Mouse (Mus musculus): Measurements from ENCODE around the gene Ltb. TPM values are rescaled to one million over a fixed set of nuclear protein-coding genes. Genes with fewer than 3 reads are reported as not detected.

The Ltb gene
- total RNA-seq, 2 experiments from 2014 or later: 0.30 to 8.0 TPM

GRCm38 (mm10) chr17:35241305-35242014 lies 47.2 kb downstream of the Ltb start, which contains the start of gene Ddx39b:
Ddx39b (plus strand) TSS chr17:35241746.
- peak; percentile 86 for ATAC-seq (replicated peaks; ENCODE audit: low FRiP score, poor library complexity, severe bottlenecking)

DNA sequence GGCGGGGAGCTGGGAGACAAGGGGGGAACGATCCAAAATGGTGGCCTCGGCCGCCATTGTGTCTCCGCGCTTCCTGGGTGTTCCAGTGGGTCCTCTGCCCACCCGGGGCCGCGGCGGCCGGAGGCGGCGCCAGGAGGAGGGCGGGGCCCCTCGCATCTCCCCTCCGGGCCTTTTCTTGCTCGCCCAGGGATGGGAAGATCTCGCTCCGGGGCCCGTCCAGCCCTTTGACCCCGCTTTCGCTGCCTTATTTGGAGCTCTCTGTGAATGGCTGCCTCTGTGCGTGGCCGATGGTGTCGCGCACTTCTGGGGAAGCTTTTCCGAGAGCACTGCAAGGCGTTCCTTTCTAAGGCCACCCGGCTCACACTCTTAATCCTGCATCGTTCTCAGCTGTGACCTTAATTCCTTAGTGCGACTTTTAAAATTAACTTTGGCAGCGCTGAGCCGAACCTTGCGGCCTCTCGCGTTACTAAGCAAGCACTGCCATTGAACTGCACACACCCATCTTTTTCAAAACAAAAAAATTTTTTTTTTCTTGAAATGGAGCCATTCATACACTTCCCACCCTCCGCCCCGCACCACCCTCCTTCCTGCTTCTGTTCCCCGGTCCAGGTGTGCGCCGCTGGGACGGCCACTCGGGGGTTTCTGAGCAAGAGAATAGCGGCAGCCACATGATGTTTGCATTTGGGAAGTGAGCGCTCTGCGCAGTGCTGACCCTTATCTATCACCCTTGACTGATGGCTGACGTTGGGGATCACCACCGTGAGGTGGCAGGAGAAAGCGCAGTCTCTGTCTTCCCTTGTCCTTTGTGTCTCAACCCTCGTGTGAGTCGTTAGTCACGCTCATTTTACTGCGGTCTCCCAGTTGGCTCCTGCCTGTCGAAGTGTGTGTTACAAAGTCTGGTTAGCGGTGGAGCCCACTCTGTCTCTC lies 48.0 kb downstream of the Ltb start:
- ATAC-seq (replicated peaks; ENCODE audit: low FRiP score, poor library complexity, severe bottlenecking): peak; percentile 77

- 0 out of 2 replicates have a peak, but pooled peaks have one; percentile 22 for ATAC-seq (replicated peaks; ENCODE audit: low FRiP score, poor library complexity, severe bottlenecking)
Observed at GRCm38 (mm10) chr17:35243086-35243485, 48.8 kb downstream of the Ltb start.

DNA sequence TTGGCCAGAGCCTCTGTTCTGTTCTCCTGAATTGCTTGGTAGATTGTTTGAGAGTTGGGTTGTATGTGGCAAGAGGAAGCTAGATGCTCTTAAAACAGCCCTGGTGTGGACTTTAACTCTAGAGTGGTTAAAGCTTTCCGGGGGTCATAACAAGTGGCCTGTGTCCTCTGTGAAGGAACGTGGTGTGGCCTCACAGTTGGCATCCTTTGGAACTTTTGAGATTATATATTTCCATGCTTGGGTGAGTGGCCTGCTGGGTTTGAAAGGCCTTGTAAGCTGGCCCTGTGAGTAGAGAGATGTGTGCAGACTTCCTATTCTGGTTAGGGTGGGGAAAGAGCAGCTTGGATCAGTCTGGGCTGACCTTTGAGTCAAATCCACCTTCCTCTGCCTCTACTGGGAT lies 50.8 kb downstream of the Ltb start:
- ATAC-seq (replicated peaks; ENCODE audit: low FRiP score, poor library complexity, severe bottlenecking): no peak

Other genes with a start within 250 kb of the Ltb start
Only the 30 nearest of the 39 such genes appear.
- gene Vwa7, start 177.9 kb upstream of the Ltb start, total RNA-seq (2015; ENCODE audit: low replicate concordance): not detected in 2 replicates
- 0.39 and 0.53 TPM in 2 replicates for gene Vwa7, start 177.9 kb upstream of the Ltb start, total RNA-seq (2017; ENCODE audit: low replicate concordance)
- 1.7 and 10.8 TPM in 2 replicates for gene Sapcd1, start 166.4 kb upstream of the Ltb start, total RNA-seq (2015; ENCODE audit: low replicate concordance)
- gene Sapcd1, start 166.4 kb upstream of the Ltb start, total RNA-seq (2017; ENCODE audit: low replicate concordance): 1.4 TPM in 1 of 2 replicates, not detected in the other
- 36.9 and 39.6 TPM in 2 replicates for gene Msh5, start 147.7 kb upstream of the Ltb start, total RNA-seq (2015; ENCODE audit: low replicate concordance)
- gene Msh5, start 147.7 kb upstream of the Ltb start, total RNA-seq (2017; ENCODE audit: low replicate concordance): 27.3 and 50.9 TPM in 2 replicates
- gene Clic1, start 144.5 kb upstream of the Ltb start, total RNA-seq (2015; ENCODE audit: low replicate concordance): 91.0 and 110 TPM in 2 replicates
- gene Clic1, start 144.5 kb upstream of the Ltb start, total RNA-seq (2017; ENCODE audit: low replicate concordance): 68.3 and 95.5 TPM in 2 replicates
- gene Ddah2, start 135.4 kb upstream of the Ltb start, total RNA-seq (2015; ENCODE audit: low replicate concordance): 2.1 TPM in 1 of 2 replicates, not detected in the other
- gene Ddah2, start 135.4 kb upstream of the Ltb start, total RNA-seq (2017; ENCODE audit: low replicate concordance): 1.5 and 5.6 TPM in 2 replicates
- not detected in 2 replicates for gene Ly6g6c, start 129.1 kb upstream of the Ltb start, total RNA-seq (2015; ENCODE audit: low replicate concordance)
- gene Ly6g6c, start 129.1 kb upstream of the Ltb start, total RNA-seq (2017; ENCODE audit: low replicate concordance): not detected in 2 replicates
- gene Mpig6b, start 128.3 kb upstream of the Ltb start, total RNA-seq (2015; ENCODE audit: low replicate concordance): 1.1 TPM in 1 of 2 replicates, not detected in the other
- gene Mpig6b, start 128.3 kb upstream of the Ltb start, total RNA-seq (2017; ENCODE audit: low replicate concordance): not detected in 2 replicates
- gene Ly6g6e, start 117.5 kb upstream of the Ltb start, total RNA-seq (2015; ENCODE audit: low replicate concordance): not detected in 2 replicates
- not detected in 2 replicates for gene Ly6g6e, start 117.5 kb upstream of the Ltb start, total RNA-seq (2017; ENCODE audit: low replicate concordance)
- gene Ly6g6d, start 116.4 kb upstream of the Ltb start, total RNA-seq (2015; ENCODE audit: low replicate concordance): not detected in 2 replicates
- gene Ly6g6d, start 116.4 kb upstream of the Ltb start, total RNA-seq (2017; ENCODE audit: low replicate concordance): not detected in 2 replicates
- gene Ly6g6f, start 108.8 kb upstream of the Ltb start, total RNA-seq (2015; ENCODE audit: low replicate concordance): 3.8 TPM in 1 of 2 replicates, not detected in the other
- gene Ly6g6f, start 108.8 kb upstream of the Ltb start, total RNA-seq (2017; ENCODE audit: low replicate concordance): not detected in 2 replicates
- 98.5 and 106 TPM in 2 replicates for gene Abhd16a, start 105.2 kb upstream of the Ltb start, total RNA-seq (2015; ENCODE audit: low replicate concordance)
- gene Abhd16a, start 105.2 kb upstream of the Ltb start, total RNA-seq (2017; ENCODE audit: low replicate concordance): 84.5 and 97.3 TPM in 2 replicates
- gene Ly6g5c, start 86.2 kb upstream of the Ltb start, total RNA-seq (2015; ENCODE audit: low replicate concordance): not detected in 2 replicates
- gene Ly6g5c, start 86.2 kb upstream of the Ltb start, total RNA-seq (2017; ENCODE audit: low replicate concordance): not detected in 2 replicates
- 2.2 and 8.8 TPM in 2 replicates for gene Ly6g5b, start 79.0 kb upstream of the Ltb start, total RNA-seq (2015; ENCODE audit: low replicate concordance)
- gene Ly6g5b, start 79.0 kb upstream of the Ltb start, total RNA-seq (2017; ENCODE audit: low replicate concordance): not detected in 2 replicates
- 15.9 and 33.9 TPM in 2 replicates for gene Gpank1, start 73.0 kb upstream of the Ltb start, total RNA-seq (2015; ENCODE audit: low replicate concordance)
- 28.9 and 49.4 TPM in 2 replicates for gene Gpank1, start 73.0 kb upstream of the Ltb start, total RNA-seq (2017; ENCODE audit: low replicate concordance)
- 231 and 261 TPM in 2 replicates for gene Csnk2b, start 72.4 kb upstream of the Ltb start, total RNA-seq (2015; ENCODE audit: low replicate concordance)
- gene Csnk2b, start 72.4 kb upstream of the Ltb start, total RNA-seq (2017; ENCODE audit: low replicate concordance): 118 and 134 TPM in 2 replicates
- gene D17H6S53E, start 68.1 kb upstream of the Ltb start, total RNA-seq (2015; ENCODE audit: low replicate concordance): not detected in 2 replicates
- 1.7 and 1.8 TPM in 2 replicates for gene D17H6S53E, start 68.1 kb upstream of the Ltb start, total RNA-seq (2017; ENCODE audit: low replicate concordance)
- gene Apom, start 62.4 kb upstream of the Ltb start, total RNA-seq (2015; ENCODE audit: low replicate concordance): not detected in 2 replicates
- not detected in 2 replicates for gene Apom, start 62.4 kb upstream of the Ltb start, total RNA-seq (2017; ENCODE audit: low replicate concordance)
- 70.6 and 96.0 TPM in 2 replicates for gene Bag6, start 59.3 kb upstream of the Ltb start, total RNA-seq (2015; ENCODE audit: low replicate concordance)
- gene Bag6, start 59.3 kb upstream of the Ltb start, total RNA-seq (2017; ENCODE audit: low replicate concordance): 54.5 and 81.8 TPM in 2 replicates
- 227 and 234 TPM in 2 replicates for gene Prrc2a, start 29.5 kb upstream of the Ltb start, total RNA-seq (2015; ENCODE audit: low replicate concordance)
- 42.0 and 64.3 TPM in 2 replicates for gene Prrc2a, start 29.5 kb upstream of the Ltb start, total RNA-seq (2017; ENCODE audit: low replicate concordance)
- gene Aif1, start 18.4 kb upstream of the Ltb start, total RNA-seq (2015; ENCODE audit: low replicate concordance): 14.1 and 28.1 TPM in 2 replicates
- 3.3 and 32.3 TPM in 2 replicates for gene Aif1, start 18.4 kb upstream of the Ltb start, total RNA-seq (2017; ENCODE audit: low replicate concordance)
- gene Lst1, start 6.0 kb upstream of the Ltb start, total RNA-seq (2015; ENCODE audit: low replicate concordance): 34.2 and 66.2 TPM in 2 replicates
- 48.4 and 53.5 TPM in 2 replicates for gene Lst1, start 6.0 kb upstream of the Ltb start, total RNA-seq (2017; ENCODE audit: low replicate concordance)
- gene Tnf, start 7.6 kb downstream of the Ltb start, total RNA-seq (2015; ENCODE audit: low replicate concordance): 9.6 and 12.6 TPM in 2 replicates
- gene Tnf, start 7.6 kb downstream of the Ltb start, total RNA-seq (2017; ENCODE audit: low replicate concordance): 0.90 and 3.2 TPM in 2 replicates
- not detected in 2 replicates for gene Lta, start 10.9 kb downstream of the Ltb start, total RNA-seq (2015; ENCODE audit: low replicate concordance)
- 0.90 TPM in 1 of 2 replicates, not detected in the other for gene Lta, start 10.9 kb downstream of the Ltb start, total RNA-seq (2017; ENCODE audit: low replicate concordance)
- gene Gm16181, start 26.4 kb downstream of the Ltb start, total RNA-seq (2015; ENCODE audit: low replicate concordance): not detected in 2 replicates
- gene Gm16181, start 26.4 kb downstream of the Ltb start, total RNA-seq (2017; ENCODE audit: low replicate concordance): not detected in 2 replicates
- gene Atp6v1g2, start 39.2 kb downstream of the Ltb start, total RNA-seq (2015; ENCODE audit: low replicate concordance): 6.1 TPM in 1 of 2 replicates, not detected in the other
- gene Atp6v1g2, start 39.2 kb downstream of the Ltb start, total RNA-seq (2017; ENCODE audit: low replicate concordance): not detected in 2 replicates
- 0.84 and 1.1 TPM in 2 replicates for gene Nfkbil1, start 41.4 kb downstream of the Ltb start, total RNA-seq (2015; ENCODE audit: low replicate concordance)
- 3.0 TPM in 1 of 2 replicates, not detected in the other for gene Nfkbil1, start 41.4 kb downstream of the Ltb start, total RNA-seq (2017; ENCODE audit: low replicate concordance)
- gene Ddx39b, start 47.3 kb downstream of the Ltb start, total RNA-seq (2015; ENCODE audit: low replicate concordance): 169 and 179 TPM in 2 replicates
- 80.1 and 99.9 TPM in 2 replicates for gene Ddx39b, start 47.3 kb downstream of the Ltb start, total RNA-seq (2017; ENCODE audit: low replicate concordance)
- gene H2-D1, start 68.3 kb downstream of the Ltb start, total RNA-seq (2015; ENCODE audit: low replicate concordance): 147 and 160 TPM in 2 replicates
- 213 and 250 TPM in 2 replicates for gene H2-D1, start 68.3 kb downstream of the Ltb start, total RNA-seq (2017; ENCODE audit: low replicate concordance)
- gene H2-Q1, start 126.0 kb downstream of the Ltb start, total RNA-seq (2015; ENCODE audit: low replicate concordance): not detected in 2 replicates
- not detected in 2 replicates for gene H2-Q1, start 126.0 kb downstream of the Ltb start, total RNA-seq (2017; ENCODE audit: low replicate concordance)
- gene H2-Q2, start 147.8 kb downstream of the Ltb start, total RNA-seq (2015; ENCODE audit: low replicate concordance): not detected in 2 replicates
- gene H2-Q2, start 147.8 kb downstream of the Ltb start, total RNA-seq (2017; ENCODE audit: low replicate concordance): not detected in 2 replicates